ENCODE assay signal across 11 mouse cellular contexts in genomic region chr8:47241421-47242078, GRCm38 (mm10).
A peak's percentile ranks its signal among the peaks of the same experiment; 100 is the strongest.
DNase-seq lines count a peak whose midpoint lies in the region; ATAC-seq and TF ChIP-seq lines count a peak whose summit lies in the region.
"Had no signal": no experiment of that assay in that cellular context is flagged by ENCODE, and none has a peak within 500 bp of the region (broad histone marks: within the 10 kb centered on the region; RNA-seq: fewer than 3 reads in every experiment).

No protein-coding gene starts in this region.

- no peak for TF ChIP-seq EP300 in heart, postnatal 0 days (IDR thresholded peaks at IDR 0.05; ENCODE audit: low read depth)

- peak overlapping the region; percentile 56; the same call in 1 of the 2 replicates for H3K4me2 ChIP-seq in heart, postnatal 0 days (ENCODE audit: low read depth, low read length)
- no peak overlapping the region for H3K4me2 ChIP-seq in heart, embryonic 12.5 days
- peak overlapping the region; percentile 57 for H3K4me2 ChIP-seq in embryonic facial prominence, embryonic 12.5 days (replicated peaks)
- H3K4me2 ChIP-seq in hindbrain, embryonic 14.5 days (replicated peaks), result peak overlapping the region; percentile 55
- H3K4me2 ChIP-seq in midbrain, postnatal 0 days (ENCODE audit: low read depth, low read length, poor library complexity, severe bottlenecking), result peak overlapping the region; percentile 75

- peak overlapping the region; percentile 2; the same call in 1 of the 2 replicates for H3K27ac ChIP-seq in heart, postnatal 0 days (ENCODE audit: low read depth)
- H3K27ac ChIP-seq in heart, embryonic 12.5 days (ENCODE audit: poor library complexity, severe bottlenecking), result no peak overlapping the region
- peak overlapping the region; percentile 56; the same call in 1 of the 2 replicates for H3K27ac ChIP-seq in embryonic facial prominence, embryonic 12.5 days
- H3K27ac ChIP-seq in hindbrain, embryonic 14.5 days, result peak overlapping the region; percentile 88
- H3K27ac ChIP-seq in midbrain, postnatal 0 days (ENCODE audit: low read depth, low read length), result peak overlapping the region; percentile 72

- H3K36me3 ChIP-seq in heart, postnatal 0 days (replicated peaks; ENCODE audit: control insufficient read depth, insufficient read depth, low read length), result no peaks in the 10 kb centered on the region
- H3K36me3 ChIP-seq in heart, embryonic 12.5 days, result no peaks in the 10 kb centered on the region
- H3K36me3 ChIP-seq in embryonic facial prominence, embryonic 12.5 days, result no peaks in the 10 kb centered on the region
- no peaks in the 10 kb centered on the region for H3K36me3 ChIP-seq in hindbrain, embryonic 14.5 days (replicated peaks; ENCODE audit: control insufficient read depth, insufficient read depth)
- H3K36me3 ChIP-seq in midbrain, postnatal 0 days (ENCODE audit: insufficient read depth, low read length), result no peaks in the 10 kb centered on the region

- no peak overlapping the region for H3K9ac ChIP-seq in heart, postnatal 0 days (replicated peaks; ENCODE audit: low read depth, low read length)
- no peak overlapping the region for H3K9ac ChIP-seq in heart, embryonic 12.5 days
- H3K9ac ChIP-seq in embryonic facial prominence, embryonic 12.5 days, result no peak overlapping the region
- peak overlapping the region; percentile 56 for H3K9ac ChIP-seq in hindbrain, embryonic 14.5 days
- peak overlapping the region; percentile 50 for H3K9ac ChIP-seq in midbrain, postnatal 0 days (replicated peaks; ENCODE audit: low read length, poor library complexity, severe bottlenecking)

- no peak for TF ChIP-seq CTCF in heart, postnatal 0 days (IDR thresholded peaks at IDR 0.05; ENCODE audit: low read depth)
- no peak for TF ChIP-seq CTCF in midbrain, postnatal 0 days (IDR thresholded peaks at IDR 0.05)

- ATAC-seq in heart, postnatal 0 days (ENCODE audit: insufficient read depth, low read depth), result no peak
- no peak for ATAC-seq in heart, embryonic 12.5 days (ENCODE audit: insufficient number of reproducible peaks, low FRiP score)
- no peak for ATAC-seq in embryonic facial prominence, embryonic 12.5 days (ENCODE audit: insufficient number of reproducible peaks, insufficient read depth, low FRiP score, low TSS enrichment)
- ATAC-seq in hindbrain, embryonic 14.5 days (ENCODE audit: low FRiP score), result no peak
- no peak for ATAC-seq in midbrain, postnatal 0 days (ENCODE audit: low FRiP score)

- H3K4me3 ChIP-seq in heart, postnatal 0 days (ENCODE audit: low read depth, low read length), result no peak overlapping the region
- H3K4me3 ChIP-seq in heart, embryonic 12.5 days, result no peak overlapping the region
- peak overlapping the region; percentile 28; the same call in 1 of the 2 replicates for H3K4me3 ChIP-seq in embryonic facial prominence, embryonic 12.5 days
- peak overlapping the region; percentile 32 for H3K4me3 ChIP-seq in hindbrain, embryonic 14.5 days (replicated peaks; ENCODE audit: low read length)
- peak overlapping the region; percentile 38 for H3K4me3 ChIP-seq in midbrain, postnatal 0 days (ENCODE audit: low read depth, low read length)

- no peaks in the 10 kb centered on the region for H3K4me1 ChIP-seq in heart, postnatal 0 days (ENCODE audit: control insufficient read depth, insufficient read depth)
- H3K4me1 ChIP-seq in heart, embryonic 12.5 days (replicated peaks), result peaks cover 52% of the 10 kb centered on the region
- peaks cover 28% of the 10 kb centered on the region for H3K4me1 ChIP-seq in embryonic facial prominence, embryonic 12.5 days
- peaks cover 49% of the 10 kb centered on the region for H3K4me1 ChIP-seq in hindbrain, embryonic 14.5 days (replicated peaks; ENCODE audit: control insufficient read depth, insufficient read depth, low read length)
- peaks cover 8% of the 10 kb centered on the region for H3K4me1 ChIP-seq in midbrain, postnatal 0 days (ENCODE audit: insufficient read depth, low read length)

- intact Hi-C loops in left cerebral cortex, postnatal 14 days (cut with DNase I), result loop anchor here (5.0 kb wide), 1 partner anchor 46 kb away; no protein-coding TSS in a partner anchor

- 74% methylated on average over 13 of the region's 13 CpGs for WGBS in heart, postnatal 0 days
- 71% methylated on average over 13 of the region's 13 CpGs for WGBS in heart, embryonic 12.5 days
- WGBS in embryonic facial prominence, embryonic 12.5 days, result 71% methylated on average over 13 of the region's 13 CpGs
- 23% methylated on average over 13 of the region's 13 CpGs for WGBS in hindbrain, embryonic 14.5 days
- WGBS in midbrain, postnatal 0 days, result 7% methylated on average over 13 of the region's 13 CpGs

- no peaks in the 10 kb centered on the region for H3K9me3 ChIP-seq in heart, postnatal 0 days (replicated peaks; ENCODE audit: control insufficient read depth, low read length)
- no peaks in the 10 kb centered on the region for H3K9me3 ChIP-seq in heart, embryonic 12.5 days (replicated peaks)
- no peaks in the 10 kb centered on the region for H3K9me3 ChIP-seq in embryonic facial prominence, embryonic 12.5 days
- H3K9me3 ChIP-seq in hindbrain, embryonic 14.5 days (ENCODE audit: control insufficient read depth, low read length), result no peaks in the 10 kb centered on the region
- no peaks in the 10 kb centered on the region for H3K9me3 ChIP-seq in midbrain, postnatal 0 days (ENCODE audit: low read length)

- no peak for DNase-seq in heart, postnatal 0 days (ENCODE audit: low spot score)
- DNase-seq in hindbrain, embryonic 14.5 days (ENCODE audit: low spot score), result no peak
- DNase-seq in midbrain, postnatal 0 days (ENCODE audit: low spot score), result no peak
- DNase-seq in right cerebral cortex, postnatal 25 days, result no peak
- DNase-seq in embryo, embryonic 10 days (ENCODE audit: low spot score), result no peak
- no peak for DNase-seq in left cerebral cortex, postnatal 14 days (ENCODE audit: low spot score in 2 of 2)
- DNase-seq: adrenal gland, adult 8-10 months; kidney, adult 11 months; lung, postnatal 10 days had no signal

- no peaks in the 10 kb centered on the region for H3K27me3 ChIP-seq in heart, postnatal 0 days (ENCODE audit: control insufficient read depth, insufficient read depth, low read length)
- no peaks in the 10 kb centered on the region for H3K27me3 ChIP-seq in heart, embryonic 12.5 days (replicated peaks)
- no peaks in the 10 kb centered on the region for H3K27me3 ChIP-seq in embryonic facial prominence, embryonic 12.5 days
- H3K27me3 ChIP-seq in hindbrain, embryonic 14.5 days (ENCODE audit: control insufficient read depth, insufficient read depth, low read length), result no peaks in the 10 kb centered on the region
- H3K27me3 ChIP-seq in midbrain, postnatal 0 days (ENCODE audit: insufficient read depth, low read length), result no peaks in the 10 kb centered on the region

Comparison
In these comparisons a context has a peak if more than half of its experiments do, and no peak if none do; other contexts are left out.
1. H3K4me3 ChIP-seq: peak in embryonic facial prominence, embryonic 12.5 days (single experiment), hindbrain, embryonic 14.5 days (single experiment) and midbrain, postnatal 0 days (single experiment); none in heart, postnatal 0 days (single experiment) and heart, embryonic 12.5 days (single experiment).
2. H3K9ac ChIP-seq: peak in hindbrain, embryonic 14.5 days (single experiment) and midbrain, postnatal 0 days (single experiment); none in heart, postnatal 0 days (single experiment), heart, embryonic 12.5 days (single experiment) and embryonic facial prominence, embryonic 12.5 days (single experiment).